Mouse (Mus musculus) liver, postnatal 0 days (tissue): Measurements from ENCODE around the gene Pxmp4. TPM values are rescaled to one million over a fixed set of nuclear protein-coding genes. Genes with fewer than 3 reads are reported as not detected.

Source experiments
- ATAC-seq: fragments of 200-750 bp; cut with Nextera tagmentation; 2 replicates; pipeline ENCODE4 v1.8.0; 2017; ENCODE audit warnings: mild to moderate bottlenecking, moderate library complexity
- DNase-seq: peaks from one replicate; pipeline ENCODE4 v3.0.0-alpha.2; 2016
- H3K27ac ChIP-seq: fragments of 300-500 bp; sonication (generic); 2 replicates; pipeline ENCODE4 v1.5.1; 2014; ENCODE audit warnings: antibody characterized with exemption, moderate library complexity, mild to moderate bottlenecking, low read depth
- H3K27me3 ChIP-seq: fragments of 300-500 bp; sonication (generic); 2 replicates; pipeline ENCODE4 v1.6.1; 2014; ENCODE audit warnings: low read length, control low read depth, mixed read lengths; ENCODE audit not compliant: insufficient read depth
- H3K36me3 ChIP-seq: fragments of 300-500 bp; sonication (generic); replicated peaks from 2 replicates; pipeline ENCODE4 v1.6.1; 2014; ENCODE audit warnings: mild to moderate bottlenecking, control low read depth, low read length, moderate library complexity, mixed read lengths; ENCODE audit not compliant: insufficient read depth
- H3K4me1 ChIP-seq: fragments of 300-500 bp; sonication (generic); 2 replicates; pipeline ENCODE4 v1.6.1; 2014; ENCODE audit warnings: antibody characterized with exemption, mild to moderate bottlenecking, control low read depth; ENCODE audit not compliant: insufficient read depth
- H3K4me2 ChIP-seq: fragments of 300-500 bp; sonication (generic); 2 replicates; pipeline ENCODE4 v1.6.1; 2014; ENCODE audit warnings: low read depth, mild to moderate bottlenecking, low read length, moderate library complexity, mixed read lengths
- H3K4me3 ChIP-seq: fragments of 300-500 bp; sonication (generic); 2 replicates; pipeline ENCODE4 v1.5.1; 2014; ENCODE audit warnings: low read depth, low read length
- H3K9ac ChIP-seq: fragments of 300-500 bp; sonication (generic); replicated peaks from 2 replicates; pipeline ENCODE4 v1.6.1; 2014; ENCODE audit warnings: mild to moderate bottlenecking, moderate library complexity
- H3K9me3 ChIP-seq: fragments of 300-500 bp; sonication (generic); 2 replicates; pipeline ENCODE4 v1.6.1; 2016; ENCODE audit warnings: mild to moderate bottlenecking, control low read depth, low read length, mixed read lengths
- CTCF ChIP-seq: sonication (generic); IDR thresholded peaks from 2 replicates; pipeline ENCODE4 v1.5.1; 2016; ENCODE audit warnings: antibody characterized with exemption, low read depth
- EP300 ChIP-seq: IDR thresholded peaks from 2 replicates; pipeline ENCODE4 v1.6.1; 2016; ENCODE audit warnings: antibody characterized with exemption, low read depth, mild to moderate bottlenecking
- WGBS: fragments of 180-500 bp; shearing (Covaris S2); extraction: QIAGEN DNeasy Blood & Tissue Kit; methylation state at CpG from one replicate; pipeline ENCODE4 v1.1.7; 2014; ENCODE audit not compliant: insufficient replicate concordance; 5-methylcytosine and 5-hydroxymethylcytosine counted together
- polyA plus RNA-seq: library from polyadenylated mRNA; unstranded; fragments of >200 nt; fragmentation: Nextera tagmentation; extraction: Ambion mirVana; gene quantifications from 2 replicates; pipeline ENCODE4 v1.2.1, GENCODE M21; 2015

Pxmp4 gene
- polyA plus RNA-seq, 1 experiment from 2014 or later: 68.5 TPM

DNA sequence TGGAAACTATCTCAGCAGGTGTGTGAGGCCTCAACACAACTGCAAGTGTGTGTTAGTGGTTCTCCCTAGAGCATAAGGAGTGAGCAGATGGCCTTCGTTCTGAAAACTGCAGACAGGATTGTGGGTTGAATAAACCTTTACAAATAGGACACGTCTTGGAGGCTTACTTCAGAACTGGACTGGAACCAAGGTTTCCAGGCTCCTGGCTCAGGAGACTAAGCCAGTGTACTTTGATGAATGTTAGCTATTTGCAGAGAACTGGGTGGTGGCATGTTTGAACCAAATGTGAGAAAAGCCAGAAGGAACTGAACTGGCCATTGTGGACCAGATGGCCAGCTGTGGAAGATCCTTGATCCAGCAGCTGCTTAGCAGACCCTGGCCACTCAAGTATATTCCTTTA is 65.2 kb downstream of the Pxmp4 start:
- ATAC-seq: no peak
- no peak overlapping the region for H3K27ac ChIP-seq

More for the DNA sequence above, 65.2 kb downstream of the Pxmp4 start:
- H3K4me2 ChIP-seq: no peak overlapping the region
- H3K27me3 ChIP-seq: no peaks in the 10 kb centered on the region
- no peaks in the 10 kb centered on the region for H3K9me3 ChIP-seq
- H3K36me3 ChIP-seq: peaks cover 16% of the 10 kb centered on the region
- TF ChIP-seq EP300: no peak
- TF ChIP-seq CTCF: no peak
- 74% methylated on average over 2 of the region's 2 CpGs for WGBS
- DNase-seq: no peak
- H3K9ac ChIP-seq: no peak overlapping the region
- H3K4me3 ChIP-seq: no peak overlapping the region
- no peaks in the 10 kb centered on the region for H3K4me1 ChIP-seq

Other genes starting within 250 kb of the Pxmp4 start
- 5.1 and 23.7 TPM in 2 replicates for gene Cdk5rap1, start 230.7 kb downstream of the Pxmp4 start, polyA plus RNA-seq
- 4.7 and 6.0 TPM in 2 replicates for gene Snta1, start 195.6 kb downstream of the Pxmp4 start, polyA plus RNA-seq
- gene Cbfa2t2, start 167.2 kb downstream of the Pxmp4 start, polyA plus RNA-seq: 3.9 and 6.0 TPM in 2 replicates
- gene 1700003F12Rik, start 56.6 kb downstream of the Pxmp4 start, polyA plus RNA-seq: 3.1 and 3.8 TPM in 2 replicates
- 0.07 TPM in 1 of 2 replicates, not detected in the other for gene Actl10, start 51.9 kb downstream of the Pxmp4 start, polyA plus RNA-seq
- 0.13 and 0.19 TPM in 2 replicates for gene Necab3, start 44.8 kb downstream of the Pxmp4 start, polyA plus RNA-seq
- 7.3 and 7.4 TPM in 2 replicates for gene E2f1, start 33.8 kb downstream of the Pxmp4 start, polyA plus RNA-seq
- 0.75 and 0.85 TPM in 2 replicates for gene Zfp341, start 9.6 kb upstream of the Pxmp4 start, polyA plus RNA-seq
- gene 4930519P11Rik, start 9.7 kb upstream of the Pxmp4 start, polyA plus RNA-seq: 0.40 and 0.45 TPM in 2 replicates
- gene Chmp4b, start 48.0 kb upstream of the Pxmp4 start, polyA plus RNA-seq: 11.9 and 13.1 TPM in 2 replicates
- not detected in 2 replicates for gene Gm14214, start 166.3 kb upstream of the Pxmp4 start, polyA plus RNA-seq
- 10.0 and 12.1 TPM in 2 replicates for gene Raly, start 187.4 kb upstream of the Pxmp4 start, polyA plus RNA-seq
- 0.31 TPM in 1 of 2 replicates, not detected in the other for gene a, start 187.7 kb upstream of the Pxmp4 start, polyA plus RNA-seq